Mouse (Mus musculus) limb, embryonic 14.5 days (tissue): Measurements from ENCODE around the gene Foxa2. TPM values are rescaled to one million over a fixed set of nuclear protein-coding genes. Genes with fewer than 3 reads are reported as not detected.

Source experiments
- ATAC-seq: fragments of 200-750 bp; cut with Nextera tagmentation; 2 replicates; pipeline ENCODE4 v1.8.0; 2017; ENCODE audit warnings: low read depth, moderate number of reproducible peaks, moderate TSS enrichment; ENCODE audit not compliant: low FRiP score
- DNase-seq: peaks from one replicate; pipeline ENCODE4 v3.0.0-alpha.2; 2015; ENCODE audit warnings: low spot score
- H3K27ac ChIP-seq: fragments of 300-500 bp; sonication (generic); replicated peaks from 2 replicates; pipeline ENCODE4 v1.5.1; 2014; ENCODE audit warnings: low read depth, mild to moderate bottlenecking, low read length, moderate library complexity, mixed read lengths
- H3K27me3 ChIP-seq: fragments of 300-500 bp; sonication (generic); 2 replicates; pipeline ENCODE4 v1.6.1; 2014; ENCODE audit warnings: low read length, mixed read lengths; ENCODE audit not compliant: control insufficient read depth, insufficient read depth
- H3K36me3 ChIP-seq: fragments of 300-500 bp; sonication (generic); 2 replicates; pipeline ENCODE4 v1.6.1; 2014; ENCODE audit warnings: mild to moderate bottlenecking, low read length, moderate library complexity, mixed read lengths; ENCODE audit not compliant: control insufficient read depth, insufficient read depth
- H3K4me1 ChIP-seq: fragments of 300-500 bp; sonication (generic); 2 replicates; pipeline ENCODE4 v1.6.1; 2014; ENCODE audit warnings: antibody characterized with exemption, low read length, mixed read lengths; ENCODE audit not compliant: control insufficient read depth, insufficient read depth
- H3K4me2 ChIP-seq: fragments of 300-500 bp; sonication (generic); replicated peaks from 2 replicates; pipeline ENCODE4 v1.6.1; 2014; ENCODE audit warnings: low read depth, mild to moderate bottlenecking, low read length, moderate library complexity; ENCODE audit not compliant: severe bottlenecking
- H3K4me3 ChIP-seq: fragments of 300-500 bp; sonication (generic); replicated peaks from 2 replicates; pipeline ENCODE4 v1.5.1; 2014; ENCODE audit warnings: low read length
- H3K9ac ChIP-seq: fragments of 300-500 bp; sonication (generic); 2 replicates; pipeline ENCODE4 v1.6.1; 2014; ENCODE audit warnings: mild to moderate bottlenecking, low read depth, low read length, moderate library complexity; ENCODE audit not compliant: severe bottlenecking
- H3K9me3 ChIP-seq: fragments of 300-500 bp; sonication (generic); 2 replicates; pipeline ENCODE4 v1.6.1; 2016; ENCODE audit warnings: low read length; ENCODE audit not compliant: control insufficient read depth
- POLR2A ChIP-seq: fragments of 200-500 bp; IDR thresholded peaks from 2 replicates; pipeline ENCODE4 v1.8.0; 2012; ENCODE audit warnings: inconsistent platforms, mild to moderate bottlenecking, moderate library complexity, borderline replicate concordance; ENCODE audit not compliant: insufficient read depth, insufficient read length; ENCODE audit errors: extremely low read depth
- WGBS: fragments of 180-500 bp; shearing (Covaris S2); extraction: QIAGEN DNeasy Blood & Tissue Kit; methylation state at CpG from one replicate; pipeline ENCODE4 v1.1.7; 2014; 5-methylcytosine and 5-hydroxymethylcytosine counted together
- polyA plus RNA-seq, 2 experiments: library from polyadenylated mRNA; depleted of rRNA in 1 of 2; stranded (reverse) in 1 of 2; unstranded in 1 of 2; fragments of >200 nt; fragmentation: Nextera tagmentation in 1 of 2; extraction: Ambion mirVana in 1 of 2; gene quantifications; 2 replicates each; pipeline versions ENCODE4 v1.2.1 to v1.2.3; 2012 to 2014

The Foxa2 gene
- polyA plus RNA-seq, 2 experiments, result 0.14 to 1.7 TPM

GRCm38 (mm10) chr2:148082283-148082682 lies 35.5 kb upstream of the Foxa2 start:
- DNase-seq, result peak; percentile 34
- Histone ChIP-seq H3K9ac (no peak overlapping the region), H3K27ac (no peak overlapping the region), H3K4me2 (no peak overlapping the region), H3K9me3 (no peaks in the 10 kb centered on the region), H3K36me3 (no peaks in the 10 kb centered on the region), H3K4me3 (no peak overlapping the region), H3K4me1 (no peaks in the 10 kb centered on the region), H3K27me3 (no peaks in the 10 kb centered on the region)
- 19% methylated on average over 8 of the region's 8 CpGs for WGBS
- no peak for ATAC-seq
- no peak for TF ChIP-seq POLR2A

- Histone ChIP-seq H3K27ac (no peak overlapping the region), H3K4me1 (no peaks in the 10 kb centered on the region), H3K4me2 (no peak overlapping the region), H3K27me3 (0 out of 2 replicates have a peak, but pooled peaks cover 3% of the 10 kb centered on the region), H3K9me3 (no peaks in the 10 kb centered on the region), H3K36me3 (no peaks in the 10 kb centered on the region), H3K4me3 (no peak overlapping the region), H3K9ac (no peak overlapping the region)
- WGBS, result 63% methylated on average over 6 of the region's 6 CpGs
- no peak for DNase-seq
- no peak for ATAC-seq
- TF ChIP-seq POLR2A, result no peak
Observed at GRCm38 (mm10) chr2:148060705-148061104, 13.9 kb upstream of the Foxa2 start.

GRCm38 (mm10) chr2:148053411-148053810 lies 6.6 kb upstream of the Foxa2 start:
- Histone ChIP-seq H3K27ac (no peak overlapping the region), H3K36me3 (no peaks in the 10 kb centered on the region), H3K4me1 (peaks cover 3% of the 10 kb centered on the region; the same call in 1 of the 2 replicates), H3K9me3 (no peaks in the 10 kb centered on the region), H3K4me2 (no peak overlapping the region), H3K4me3 (no peak overlapping the region), H3K9ac (no peak overlapping the region), H3K27me3 (peaks cover 64% of the 10 kb centered on the region)
- no peak for ATAC-seq
- TF ChIP-seq POLR2A, result no peak
- DNase-seq, result no peak
- 9% methylated on average over 6 of the region's 6 CpGs for WGBS

- no peaks in the 10 kb centered on the region for H3K36me3 ChIP-seq
- H3K9me3 ChIP-seq, result no peaks in the 10 kb centered on the region
- under 1% methylated on average over 41 of the region's 41 CpGs for WGBS
- peaks cover 13% of the 10 kb centered on the region; the same call in 1 of the 2 replicates for H3K4me1 ChIP-seq
- no peak for TF ChIP-seq POLR2A
- H3K27me3 ChIP-seq, result peaks cover 100% of the 10 kb centered on the region
- peak overlapping the region; percentile 36 for H3K4me2 ChIP-seq
- no peak overlapping the region for H3K9ac ChIP-seq
- ATAC-seq, result peak; percentile 39; the same call in 1 of the 2 replicates
- H3K4me3 ChIP-seq, result peak overlapping the region; percentile 28
- no peak overlapping the region for H3K27ac ChIP-seq
- peak; percentile 70 for DNase-seq
Observed at GRCm38 (mm10) chr2:148048484-148049129, 1.8 kb upstream of the Foxa2 start.

GRCm38 (mm10) chr2:148047611-148048010 lies 842 bp upstream of the Foxa2 start:
- TF ChIP-seq POLR2A, result no peak
- ATAC-seq (no peak), DNase-seq (no peak)
- Histone ChIP-seq H3K4me3 (no peak overlapping the region), H3K27me3 (peaks cover 100% of the 10 kb centered on the region), H3K4me2 (no peak overlapping the region), H3K27ac (no peak overlapping the region), H3K4me1 (peaks cover 13% of the 10 kb centered on the region; the same call in 1 of the 2 replicates), H3K9me3 (no peaks in the 10 kb centered on the region), H3K36me3 (no peaks in the 10 kb centered on the region), H3K9ac (no peak overlapping the region)
- 4% methylated on average over 8 of the region's 8 CpGs for WGBS
